Mouse (Mus musculus): ENCODE measurements at regions not wholly inside any gene's neighbourhood (a gene's known extent, or its start where the extent isn't known, plus 50 kb on each side); places are given as distances from the start of the nearest gene placed in this dataset.
"Not testable (repeated sequence)": the region's sequence is repeated elsewhere in the genome, so short reads cannot be mapped to it uniquely, and the experiment has no call there.

GRCm38 (mm10) chr5:42884251-42884650, 348.7 kb upstream of the Cpeb2 start:
- Histone ChIP-seq H3K4me1 (replicated peaks; ENCODE audit: control insufficient read depth, insufficient read depth, low read length) (no peaks in the 10 kb centered on the region), H3K9ac (ENCODE audit: low read length) (no peak overlapping the region), H3K9me3 (ENCODE audit: control insufficient read depth, low read length) (no peaks in the 10 kb centered on the region), H3K4me2 (ENCODE audit: low read length) (no peak overlapping the region), H3K27ac (ENCODE audit: low read depth) (no peak overlapping the region), H3K36me3 (ENCODE audit: control insufficient read depth, insufficient read depth, low read length) (no peaks in the 10 kb centered on the region), H3K27me3 (replicated peaks; ENCODE audit: control insufficient read depth, insufficient read depth, low read length) (no peaks in the 10 kb centered on the region), H3K4me3 (ENCODE audit: low read depth, low read length) (no peak overlapping the region)
- ATAC-seq (replicated peaks; ENCODE audit: low FRiP score, low TSS enrichment, low read depth) (no peak), DNase-seq (ENCODE audit: low spot score) (no peak)
- 86% methylated on average over 1 of the region's 1 CpGs for WGBS

- H3K27ac ChIP-seq (ENCODE audit: low read depth): no peak overlapping the region
- H3K4me2 ChIP-seq (ENCODE audit: low read length): no peak overlapping the region
- WGBS: 33% methylated on average over 2 of the region's 2 CpGs
- H3K9me3 ChIP-seq (ENCODE audit: control insufficient read depth, low read length): no peaks in the 10 kb centered on the region
- no peak overlapping the region for H3K4me3 ChIP-seq (ENCODE audit: low read depth, low read length)
- DNase-seq (ENCODE audit: low spot score) (no peak), ATAC-seq (replicated peaks; ENCODE audit: low FRiP score, low TSS enrichment, low read depth) (no peak)
- no peaks in the 10 kb centered on the region for H3K4me1 ChIP-seq (replicated peaks; ENCODE audit: control insufficient read depth, insufficient read depth, low read length)
- no peaks in the 10 kb centered on the region for H3K27me3 ChIP-seq (replicated peaks; ENCODE audit: control insufficient read depth, insufficient read depth, low read length)
- H3K36me3 ChIP-seq (ENCODE audit: control insufficient read depth, insufficient read depth, low read length): no peaks in the 10 kb centered on the region
- H3K9ac ChIP-seq (ENCODE audit: low read length): no peak overlapping the region
Observed at GRCm38 (mm10) chr5:42891890-42892289, 341.1 kb upstream of the Cpeb2 start.

- no peak for ATAC-seq (replicated peaks; ENCODE audit: low FRiP score, low TSS enrichment, low read depth)
- no peaks in the 10 kb centered on the region for H3K4me1 ChIP-seq (replicated peaks; ENCODE audit: control insufficient read depth, insufficient read depth, low read length)
- H3K4me2 ChIP-seq (ENCODE audit: low read length): no peak overlapping the region
- H3K36me3 ChIP-seq (ENCODE audit: control insufficient read depth, insufficient read depth, low read length): no peaks in the 10 kb centered on the region
- H3K9me3 ChIP-seq (ENCODE audit: control insufficient read depth, low read length): no peaks in the 10 kb centered on the region
- 73% methylated on average over 3 of the region's 3 CpGs for WGBS
- H3K27me3 ChIP-seq (replicated peaks; ENCODE audit: control insufficient read depth, insufficient read depth, low read length): no peaks in the 10 kb centered on the region
- no peak overlapping the region for H3K9ac ChIP-seq (ENCODE audit: low read length)
- DNase-seq (ENCODE audit: low spot score): no peak
- no peak overlapping the region for H3K27ac ChIP-seq (ENCODE audit: low read depth)
- no peak overlapping the region for H3K4me3 ChIP-seq (ENCODE audit: low read depth, low read length)
Observed at GRCm38 (mm10) chr5:42906136-42906535, 326.8 kb upstream of the Cpeb2 start.

DNA sequence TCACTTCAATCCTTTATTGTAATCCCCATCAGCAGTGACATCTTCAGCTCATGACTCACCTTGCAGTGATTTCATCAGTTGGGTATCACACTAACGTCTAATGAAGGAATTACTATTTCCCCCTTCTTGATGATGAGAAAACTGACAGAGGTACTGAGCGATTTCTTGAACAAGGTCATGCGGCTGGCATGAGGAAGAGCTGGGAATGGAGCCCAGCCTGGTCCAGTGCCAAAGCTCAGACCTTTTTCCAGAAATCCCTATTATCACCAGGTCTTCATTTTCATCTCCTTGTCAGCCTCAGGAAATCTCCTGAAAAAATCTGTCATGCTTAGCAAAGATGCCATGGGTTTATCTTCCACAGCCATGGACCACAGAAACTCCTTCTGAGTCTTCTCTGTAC, 313.6 kb upstream of the Cpeb2 start:
- 81% methylated on average over 3 of the region's 3 CpGs for WGBS
- Histone ChIP-seq H3K9ac (ENCODE audit: low read length) (no peak overlapping the region), H3K27ac (ENCODE audit: low read depth) (no peak overlapping the region), H3K4me2 (ENCODE audit: low read length) (no peak overlapping the region), H3K4me3 (ENCODE audit: low read depth, low read length) (no peak overlapping the region), H3K27me3 (replicated peaks; ENCODE audit: control insufficient read depth, insufficient read depth, low read length) (no peaks in the 10 kb centered on the region), H3K9me3 (ENCODE audit: control insufficient read depth, low read length) (no peaks in the 10 kb centered on the region), H3K36me3 (ENCODE audit: control insufficient read depth, insufficient read depth, low read length) (no peaks in the 10 kb centered on the region), H3K4me1 (replicated peaks; ENCODE audit: control insufficient read depth, insufficient read depth, low read length) (no peaks in the 10 kb centered on the region)
- ATAC-seq (replicated peaks; ENCODE audit: low FRiP score, low TSS enrichment, low read depth): no peak
- DNase-seq (ENCODE audit: low spot score): no peak

DNA sequence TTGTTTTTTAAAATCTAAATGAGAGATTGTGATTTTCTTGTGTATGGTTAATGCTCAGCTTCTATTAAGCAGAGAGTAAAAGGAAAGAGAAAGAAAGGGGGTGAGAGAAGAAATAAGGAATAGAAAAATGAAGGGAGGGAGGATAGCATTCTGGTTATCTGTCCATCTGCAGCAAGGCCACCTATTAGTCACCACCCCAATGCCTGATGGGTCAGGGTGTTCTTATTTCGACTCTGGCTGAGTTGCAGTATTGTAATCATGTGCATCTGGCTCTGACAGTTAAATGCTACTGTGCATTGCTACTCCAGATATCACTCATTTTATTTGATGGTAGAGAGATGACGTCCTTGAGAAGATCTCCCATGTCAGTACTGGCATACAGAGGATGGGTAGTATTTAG, 300.9 kb upstream of the Cpeb2 start:
- 71% methylated on average over 2 of the region's 2 CpGs for WGBS
- Histone ChIP-seq H3K36me3 (ENCODE audit: control insufficient read depth, insufficient read depth, low read length) (no peaks in the 10 kb centered on the region), H3K4me3 (ENCODE audit: low read depth, low read length) (no peak overlapping the region), H3K4me2 (ENCODE audit: low read length) (no peak overlapping the region), H3K9ac (ENCODE audit: low read length) (no peak overlapping the region), H3K27ac (ENCODE audit: low read depth) (no peak overlapping the region), H3K27me3 (replicated peaks; ENCODE audit: control insufficient read depth, insufficient read depth, low read length) (no peaks in the 10 kb centered on the region), H3K9me3 (ENCODE audit: control insufficient read depth, low read length) (no peaks in the 10 kb centered on the region), H3K4me1 (replicated peaks; ENCODE audit: control insufficient read depth, insufficient read depth, low read length) (no peaks in the 10 kb centered on the region)
- no peak for ATAC-seq (replicated peaks; ENCODE audit: low FRiP score, low TSS enrichment, low read depth)
- no peak for DNase-seq (ENCODE audit: low spot score)

- Histone ChIP-seq H3K27ac (ENCODE audit: low read depth) (no peak overlapping the region), H3K9me3 (ENCODE audit: control insufficient read depth, low read length) (no peaks in the 10 kb centered on the region), H3K4me1 (replicated peaks; ENCODE audit: control insufficient read depth, insufficient read depth, low read length) (no peaks in the 10 kb centered on the region), H3K36me3 (ENCODE audit: control insufficient read depth, insufficient read depth, low read length) (no peaks in the 10 kb centered on the region), H3K4me2 (ENCODE audit: low read length) (no peak overlapping the region), H3K9ac (ENCODE audit: low read length) (no peak overlapping the region), H3K4me3 (ENCODE audit: low read depth, low read length) (no peak overlapping the region), H3K27me3 (replicated peaks; ENCODE audit: control insufficient read depth, insufficient read depth, low read length) (no peaks in the 10 kb centered on the region)
- 81% methylated on average over 9 of the region's 9 CpGs for WGBS
- ATAC-seq (replicated peaks; ENCODE audit: low FRiP score, low TSS enrichment, low read depth): no peak
- no peak for DNase-seq (ENCODE audit: low spot score)
Observed at GRCm38 (mm10) chr5:42959296-42959862, 273.6 kb upstream of the Cpeb2 start.

DNA sequence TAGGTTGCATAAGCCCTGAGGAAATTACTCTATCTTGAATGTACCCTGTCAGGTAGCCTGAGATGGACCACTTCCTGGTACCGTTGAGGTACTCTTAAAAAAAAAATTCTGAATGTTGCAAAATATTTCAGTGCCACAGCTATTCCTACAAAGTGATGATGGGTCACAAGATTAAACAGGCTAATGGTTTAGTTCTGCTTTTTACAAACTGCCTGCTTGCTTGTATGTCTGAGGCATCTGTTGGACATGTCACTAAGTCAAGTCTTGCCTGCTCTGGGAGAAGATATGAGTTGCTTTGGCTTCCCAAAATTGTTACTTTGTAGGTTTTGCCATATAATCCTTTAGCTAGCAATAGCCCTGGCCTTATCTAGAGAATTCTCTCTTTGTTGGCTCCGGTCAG, 266.0 kb upstream of the Cpeb2 start:
- not testable (repeated sequence) for H3K4me3 ChIP-seq (ENCODE audit: low read depth, low read length); H3K4me2 ChIP-seq (ENCODE audit: low read length); H3K27me3 ChIP-seq (replicated peaks; ENCODE audit: control insufficient read depth, insufficient read depth, low read length); DNase-seq (ENCODE audit: low spot score); H3K36me3 ChIP-seq (ENCODE audit: control insufficient read depth, insufficient read depth, low read length); H3K9ac ChIP-seq (ENCODE audit: low read length); H3K4me1 ChIP-seq (replicated peaks; ENCODE audit: control insufficient read depth, insufficient read depth, low read length); H3K9me3 ChIP-seq (ENCODE audit: control insufficient read depth, low read length); ATAC-seq (replicated peaks; ENCODE audit: low FRiP score, low TSS enrichment, low read depth); H3K27ac ChIP-seq (ENCODE audit: low read depth)
- WGBS: 93% methylated on average over 2 of the region's 2 CpGs

DNA sequence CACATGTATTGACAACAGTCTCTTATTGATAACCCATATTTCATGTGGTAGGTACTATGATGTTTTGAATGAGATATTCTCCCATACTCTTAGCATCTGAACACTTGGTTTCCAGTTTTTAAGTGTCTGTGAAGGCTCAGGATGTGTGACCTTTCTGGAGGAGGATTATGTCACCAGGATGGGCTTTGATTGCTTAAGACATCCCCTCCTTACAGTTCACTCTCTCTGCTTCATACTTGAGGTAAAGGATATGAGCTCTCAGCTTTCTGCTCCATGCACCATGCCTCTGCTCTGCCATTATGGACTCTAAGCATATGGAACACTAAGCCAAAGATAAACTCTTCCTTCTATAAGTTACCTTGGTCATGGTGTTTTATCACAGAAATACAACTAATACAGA, 263.8 kb upstream of the Cpeb2 start:
- no peak overlapping the region for H3K4me3 ChIP-seq (ENCODE audit: low read depth, low read length)
- H3K9ac ChIP-seq (ENCODE audit: low read length): no peak overlapping the region
- DNase-seq (ENCODE audit: low spot score): no peak
- H3K4me2 ChIP-seq (ENCODE audit: low read length): no peak overlapping the region
- no peaks in the 10 kb centered on the region for H3K9me3 ChIP-seq (ENCODE audit: control insufficient read depth, low read length)
- H3K4me1 ChIP-seq (replicated peaks; ENCODE audit: control insufficient read depth, insufficient read depth, low read length): no peaks in the 10 kb centered on the region
- no peak overlapping the region for H3K27ac ChIP-seq (ENCODE audit: low read depth)
- no peak for ATAC-seq (replicated peaks; ENCODE audit: low FRiP score, low TSS enrichment, low read depth)
- no peaks in the 10 kb centered on the region for H3K36me3 ChIP-seq (ENCODE audit: control insufficient read depth, insufficient read depth, low read length)
- no peaks in the 10 kb centered on the region for H3K27me3 ChIP-seq (replicated peaks; ENCODE audit: control insufficient read depth, insufficient read depth, low read length)

GRCm38 (mm10) chr5:42969621-42970020, 263.3 kb upstream of the Cpeb2 start:
- DNase-seq (ENCODE audit: low spot score) (no peak), ATAC-seq (replicated peaks; ENCODE audit: low FRiP score, low TSS enrichment, low read depth) (no peak)
- Histone ChIP-seq H3K4me1 (replicated peaks; ENCODE audit: control insufficient read depth, insufficient read depth, low read length) (no peaks in the 10 kb centered on the region), H3K36me3 (ENCODE audit: control insufficient read depth, insufficient read depth, low read length) (no peaks in the 10 kb centered on the region), H3K4me3 (ENCODE audit: low read depth, low read length) (no peak overlapping the region), H3K9ac (ENCODE audit: low read length) (no peak overlapping the region), H3K4me2 (ENCODE audit: low read length) (no peak overlapping the region), H3K27me3 (replicated peaks; ENCODE audit: control insufficient read depth, insufficient read depth, low read length) (no peaks in the 10 kb centered on the region), H3K9me3 (ENCODE audit: control insufficient read depth, low read length) (no peaks in the 10 kb centered on the region), H3K27ac (ENCODE audit: low read depth) (no peak overlapping the region)
- 58% methylated on average over 3 of the region's 3 CpGs for WGBS

All from intestine, embryonic 14.5 days (tissue).